Mouse (Mus musculus) liver, postnatal 0 days (tissue): Measurements from ENCODE around the gene 1300017J02Rik. TPM values are rescaled to one million over a fixed set of nuclear protein-coding genes. Genes with fewer than 3 reads are reported as not detected.

Experiments used
- ATAC-seq: fragments of 200-750 bp; cut with Nextera tagmentation; 2 replicates; pipeline ENCODE4 v1.8.0; 2017; ENCODE audit warnings: mild to moderate bottlenecking, moderate library complexity
- DNase-seq: peaks from one replicate; pipeline ENCODE4 v3.0.0-alpha.2; 2016
- H3K27ac ChIP-seq: fragments of 300-500 bp; sonication (generic); 2 replicates; pipeline ENCODE4 v1.5.1; 2014; ENCODE audit warnings: antibody characterized with exemption, moderate library complexity, mild to moderate bottlenecking, low read depth
- H3K27me3 ChIP-seq: fragments of 300-500 bp; sonication (generic); 2 replicates; pipeline ENCODE4 v1.6.1; 2014; ENCODE audit warnings: low read length, control low read depth, mixed read lengths; ENCODE audit not compliant: insufficient read depth
- H3K36me3 ChIP-seq: fragments of 300-500 bp; sonication (generic); replicated peaks from 2 replicates; pipeline ENCODE4 v1.6.1; 2014; ENCODE audit warnings: mild to moderate bottlenecking, control low read depth, low read length, moderate library complexity, mixed read lengths; ENCODE audit not compliant: insufficient read depth
- H3K4me1 ChIP-seq: fragments of 300-500 bp; sonication (generic); 2 replicates; pipeline ENCODE4 v1.6.1; 2014; ENCODE audit warnings: antibody characterized with exemption, mild to moderate bottlenecking, control low read depth; ENCODE audit not compliant: insufficient read depth
- H3K4me2 ChIP-seq: fragments of 300-500 bp; sonication (generic); 2 replicates; pipeline ENCODE4 v1.6.1; 2014; ENCODE audit warnings: low read depth, mild to moderate bottlenecking, low read length, moderate library complexity, mixed read lengths
- H3K4me3 ChIP-seq: fragments of 300-500 bp; sonication (generic); 2 replicates; pipeline ENCODE4 v1.5.1; 2014; ENCODE audit warnings: low read depth, low read length
- H3K9ac ChIP-seq: fragments of 300-500 bp; sonication (generic); replicated peaks from 2 replicates; pipeline ENCODE4 v1.6.1; 2014; ENCODE audit warnings: mild to moderate bottlenecking, moderate library complexity
- H3K9me3 ChIP-seq: fragments of 300-500 bp; sonication (generic); 2 replicates; pipeline ENCODE4 v1.6.1; 2016; ENCODE audit warnings: mild to moderate bottlenecking, control low read depth, low read length, mixed read lengths
- CTCF ChIP-seq: sonication (generic); IDR thresholded peaks from 2 replicates; pipeline ENCODE4 v1.5.1; 2016; ENCODE audit warnings: antibody characterized with exemption, low read depth
- EP300 ChIP-seq: IDR thresholded peaks from 2 replicates; pipeline ENCODE4 v1.6.1; 2016; ENCODE audit warnings: antibody characterized with exemption, low read depth, mild to moderate bottlenecking
- WGBS: fragments of 180-500 bp; shearing (Covaris S2); extraction: QIAGEN DNeasy Blood & Tissue Kit; methylation state at CpG from one replicate; pipeline ENCODE4 v1.1.7; 2014; ENCODE audit not compliant: insufficient replicate concordance; 5-methylcytosine and 5-hydroxymethylcytosine counted together
- polyA plus RNA-seq: library from polyadenylated mRNA; unstranded; fragments of >200 nt; fragmentation: Nextera tagmentation; extraction: Ambion mirVana; gene quantifications from 2 replicates; pipeline ENCODE4 v1.2.1, GENCODE M21; 2015

The 1300017J02Rik gene
- polyA plus RNA-seq, 1 experiment from 2014 or later: 175 TPM

GRCm38 (mm10) chr9:103302239-103302638 lies 2.6 kb downstream of the 1300017J02Rik start:
- no peak overlapping the region for H3K9ac ChIP-seq
- DNase-seq: no peak
- WGBS: 78% methylated on average over 4 of the region's 4 CpGs

GRCm38 (mm10) chr9:103301086-103301485 lies 3.8 kb downstream of the 1300017J02Rik start:
- TF ChIP-seq CTCF: no peak
- peak; percentile 76 for TF ChIP-seq EP300
- WGBS: 54% methylated on average over 8 of the region's 8 CpGs
- H3K4me1 ChIP-seq: peaks cover 12% of the 10 kb centered on the region

More at GRCm38 (mm10) chr9:103302239-103302638, 2.6 kb downstream of the 1300017J02Rik start:
- H3K27me3 ChIP-seq: no peaks in the 10 kb centered on the region
- peaks cover 3% of the 10 kb centered on the region; the same call in 1 of the 2 replicates for H3K36me3 ChIP-seq
- H3K4me1 ChIP-seq: peaks cover 19% of the 10 kb centered on the region
- no peaks in the 10 kb centered on the region for H3K9me3 ChIP-seq
- H3K4me3 ChIP-seq: no peak overlapping the region
- no peak overlapping the region for H3K4me2 ChIP-seq
- ATAC-seq: no peak
- H3K27ac ChIP-seq: no peak overlapping the region
- no peak for TF ChIP-seq EP300
- no peak for TF ChIP-seq CTCF

GRCm38 (mm10) chr9:103294507-103294906 lies 10.4 kb downstream of the 1300017J02Rik start:
- Histone ChIP-seq H3K36me3 (no peaks in the 10 kb centered on the region), H3K4me2 (no peak overlapping the region), H3K9me3 (no peaks in the 10 kb centered on the region), H3K27ac (peak overlapping the region; percentile 78), H3K4me3 (no peak overlapping the region), H3K4me1 (0 out of 2 replicates have a peak, but pooled peaks cover 4% of the 10 kb centered on the region), H3K9ac (no peak overlapping the region), H3K27me3 (no peaks in the 10 kb centered on the region)
- 52% methylated on average over 2 of the region's 2 CpGs for WGBS
- ATAC-seq: peak; percentile 95
- DNase-seq: no peak
- TF ChIP-seq EP300 (no peak), CTCF (no peak)

More at GRCm38 (mm10) chr9:103301086-103301485, 3.8 kb downstream of the 1300017J02Rik start:
- no peaks in the 10 kb centered on the region for H3K9me3 ChIP-seq
- ATAC-seq (0 out of 2 replicates have a peak, but pooled peaks have one; percentile 9), DNase-seq (peak; percentile 55)
- no peak overlapping the region for H3K4me3 ChIP-seq
- no peak overlapping the region for H3K27ac ChIP-seq
- no peak overlapping the region for H3K9ac ChIP-seq
- H3K4me2 ChIP-seq: no peak overlapping the region
- no peaks in the 10 kb centered on the region for H3K36me3 ChIP-seq
- no peaks in the 10 kb centered on the region for H3K27me3 ChIP-seq

GRCm38 (mm10) chr9:103288489-103289180 lies 16.2 kb downstream of the 1300017J02Rik start:
- peak overlapping the region; percentile 60 for H3K4me3 ChIP-seq
- peak; percentile 73 for ATAC-seq
- no peaks in the 10 kb centered on the region for H3K27me3 ChIP-seq
- peak overlapping the region; percentile 88 for H3K9ac ChIP-seq
- no peaks in the 10 kb centered on the region for H3K9me3 ChIP-seq
- TF ChIP-seq EP300 (no peak), CTCF (no peak)
- peak overlapping the region; percentile 99 for H3K27ac ChIP-seq
- H3K36me3 ChIP-seq: no peaks in the 10 kb centered on the region
- 62% methylated on average over 13 of the region's 13 CpGs for WGBS
- H3K4me2 ChIP-seq: peak overlapping the region; percentile 74
- DNase-seq: no peak
- H3K4me1 ChIP-seq: peaks cover 34% of the 10 kb centered on the region

GRCm38 (mm10) chr9:103287840-103288488 lies 16.9 kb downstream of the 1300017J02Rik start:
- peaks cover 34% of the 10 kb centered on the region for H3K4me1 ChIP-seq
- peak overlapping the region; percentile 74 for H3K4me2 ChIP-seq
- H3K9ac ChIP-seq: peak overlapping the region; percentile 88
- peak overlapping the region; percentile 60 for H3K4me3 ChIP-seq
- no peak for TF ChIP-seq CTCF
- TF ChIP-seq EP300: peak; percentile 82; the same call in 1 of the 2 replicates
- 45% methylated on average over 19 of the region's 19 CpGs for WGBS
- H3K27ac ChIP-seq: peak overlapping the region; percentile 99
- ATAC-seq: peak; percentile 97
- H3K36me3 ChIP-seq: no peaks in the 10 kb centered on the region
- H3K27me3 ChIP-seq: no peaks in the 10 kb centered on the region
- H3K9me3 ChIP-seq: no peaks in the 10 kb centered on the region
- peak; percentile 85 for DNase-seq

- Histone ChIP-seq H3K36me3 (peaks cover 7% of the 10 kb centered on the region), H3K4me3 (peak overlapping the region; percentile 60), H3K27ac (peak overlapping the region; percentile 99), H3K9ac (peak overlapping the region; percentile 88), H3K27me3 (no peaks in the 10 kb centered on the region), H3K4me2 (peak overlapping the region; percentile 74), H3K4me1 (peaks cover 34% of the 10 kb centered on the region), H3K9me3 (no peaks in the 10 kb centered on the region)
- peak; percentile 28 for DNase-seq
- ATAC-seq: no peak
- no peak for TF ChIP-seq CTCF
- no peak for TF ChIP-seq EP300
- WGBS: 55% methylated on average over 13 of the region's 13 CpGs
These were observed 17.9 kb downstream of the 1300017J02Rik start for GRCm38 (mm10) chr9:103286901-103287422.
